7 mouse cellular contexts compared by ENCODE assay signal in the genomic region with DNA sequence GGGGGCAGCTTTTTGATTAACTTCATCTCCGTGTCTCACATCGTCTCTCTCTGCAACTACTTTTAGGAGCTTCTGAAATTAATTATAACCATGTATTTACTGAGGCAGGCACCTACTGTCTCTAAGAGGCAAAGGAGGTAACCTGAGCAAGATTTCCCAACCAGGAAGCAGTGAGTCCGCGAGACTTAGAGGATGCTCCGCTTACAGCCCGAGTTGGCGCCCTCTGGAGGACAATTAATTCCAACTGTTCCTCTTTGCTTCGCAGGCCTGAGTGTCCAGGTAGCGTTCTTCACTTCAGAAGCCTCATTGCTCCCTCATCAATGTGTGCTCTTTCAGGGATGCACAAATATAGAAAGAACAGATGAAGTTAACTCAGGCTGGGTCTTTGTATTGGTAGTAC.
A peak's percentile ranks its signal among the peaks of the same experiment; 100 is the strongest.
DNase-seq lines count a peak whose midpoint lies in the region; ATAC-seq and TF ChIP-seq lines count a peak whose summit lies in the region.

No protein-coding gene starts in this region.

- TF ChIP-seq CTCF in MEL (IDR thresholded peaks at IDR 0.05 in 2 of 3, conservative IDR thresholded peaks at IDR 0.05 in 1 of 3; ENCODE audit: control insufficient read depth in 1 of 3, insufficient read depth in 1 of 3, low read depth in 2 of 3, low read length in 3 of 3, poor library complexity in 1 of 3, severe bottlenecking in 1 of 3) = peak; percentile 18 to 45 (median 40); a peak in 5 of 6 replicates

- H3K9me3 ChIP-seq in MEL (replicated peaks; ENCODE audit: insufficient read depth, low read length) = no peaks in the 10 kb centered on the region
- no peaks in the 10 kb centered on the region for H3K9me3 ChIP-seq in embryonic facial prominence, embryonic 14.5 days (ENCODE audit: control insufficient read depth, low read length)

- no peak overlapping the region for H3K9ac ChIP-seq in MEL (ENCODE audit: control insufficient read depth, low read depth, low read length, poor library complexity, severe bottlenecking)
- H3K9ac ChIP-seq in embryonic facial prominence, embryonic 14.5 days (ENCODE audit: low read depth, low read length) = no peak overlapping the region

- peak; percentile 18 for TF ChIP-seq RAD21 in MEL (IDR thresholded peaks at IDR 0.05; ENCODE audit: low read depth, low read length)

- peak; percentile 8 for DNase-seq in MEL (ENCODE audit: low read depth, low spot score)
- peak; percentile 46 for DNase-seq in adrenal gland, postnatal 25 days
- DNase-seq in embryonic facial prominence, embryonic 14.5 days (ENCODE audit: low spot score) = peak; percentile 86
- peak; percentile 64 to 69 for DNase-seq in heart, postnatal 36 days
- peak; percentile 32 to 43 for DNase-seq in left cerebral cortex, adult 8-10 months (ENCODE audit: low spot score in 2 of 2)
- DNase-seq in splenic B cell, adult 2 months (ENCODE audit: low read depth, low spot score) = peak; percentile 77

- no peaks in the 10 kb centered on the region for H3K79me2 ChIP-seq in MEL (ENCODE audit: control insufficient read depth, insufficient read depth, low read length, poor library complexity)

- no peak for TF ChIP-seq POLR2A in MEL (IDR thresholded peaks at IDR 0.05; ENCODE audit: control insufficient read depth in 1 of 2, insufficient read depth in 1 of 2, low read depth in 1 of 2, low read length in 2 of 2, poor library complexity in 1 of 2)

- H3K4me2 ChIP-seq in embryonic facial prominence, embryonic 14.5 days (ENCODE audit: low read depth, low read length) = no peak overlapping the region

- H3K36me3 ChIP-seq in MEL (ENCODE audit: control insufficient read depth in 1 of 2, insufficient read depth in 2 of 2, low read length in 2 of 2) = no peaks in the 10 kb centered on the region
- no peaks in the 10 kb centered on the region for H3K36me3 ChIP-seq in embryonic facial prominence, embryonic 14.5 days (ENCODE audit: control insufficient read depth, insufficient read depth, low read length)
- H3K36me3 ChIP-seq in splenic B cell, adult 2 months (ENCODE audit: control insufficient read depth, insufficient read depth, low read length, poor library complexity, severe bottlenecking) = no peaks in the 10 kb centered on the region

- no peaks in the 10 kb centered on the region for H3K27me3 ChIP-seq in MEL (ENCODE audit: control insufficient read depth in 1 of 2, insufficient read depth in 2 of 2, low read length in 2 of 2)
- no peaks in the 10 kb centered on the region for H3K27me3 ChIP-seq in embryonic facial prominence, embryonic 14.5 days (replicated peaks; ENCODE audit: control insufficient read depth, insufficient read depth, low read length)
- H3K27me3 ChIP-seq in splenic B cell, adult 2 months (ENCODE audit: control insufficient read depth, insufficient read depth, low read length, poor library complexity, severe bottlenecking) = no peaks in the 10 kb centered on the region

- ATAC-seq in embryonic facial prominence, embryonic 14.5 days (ENCODE audit: low read depth) = no peak; the same call in 1 of the 2 replicates
- ATAC-seq in megakaryocyte progenitor cell, adult 5-6 weeks (replicated peaks; ENCODE audit: poor library complexity) = peak; percentile 94

- no peak for TF ChIP-seq EP300 in MEL (IDR thresholded peaks at IDR 0.05; ENCODE audit: low read depth in 1 of 2, low read length in 2 of 2)

- intact Hi-C loops in heart, postnatal 36 days (cut with DNase I) = loop anchor here (2.0 to 5.0 kb wide), 2 partner anchors 122 to 199 kb away; no protein-coding TSS in a partner anchor

- H3K4me3 ChIP-seq in MEL (ENCODE audit: control insufficient read depth in 1 of 2, insufficient read depth in 1 of 2, low read depth in 2 of 2, low read length in 2 of 2) = no peak overlapping the region
- H3K4me3 ChIP-seq in embryonic facial prominence, embryonic 14.5 days (ENCODE audit: low read depth, low read length) = no peak overlapping the region

- no peaks in the 10 kb centered on the region for H3K4me1 ChIP-seq in MEL (ENCODE audit: control insufficient read depth in 1 of 2, insufficient read depth in 2 of 2, low read length in 2 of 2)
- no peaks in the 10 kb centered on the region; the same call in 1 of the 2 replicates for H3K4me1 ChIP-seq in embryonic facial prominence, embryonic 14.5 days (ENCODE audit: control insufficient read depth, insufficient read depth, low read length)

- H3K27ac ChIP-seq in MEL (ENCODE audit: control insufficient read depth, low read depth, low read length) = no peak overlapping the region
- H3K27ac ChIP-seq in embryonic facial prominence, embryonic 14.5 days (replicated peaks; ENCODE audit: low read depth, low read length) = no peak overlapping the region

- 18% methylated on average over 9 of the region's 9 CpGs for WGBS in embryonic facial prominence, embryonic 14.5 days

TF ChIP-seq in MEL, 35 proteins besides CTCF, POLR2A, EP300 and RAD21:
- TF ChIP-seq NELFE (IDR thresholded peaks at IDR 0.05; ENCODE audit: low read depth, low read length) (no peak), ZC3H11A (IDR thresholded peaks at IDR 0.05; ENCODE audit: low read depth, low read length) (0 out of 2 replicates have a peak, but pooled peaks have one; percentile 4), NRF1 (IDR thresholded peaks at IDR 0.05; ENCODE audit: insufficient read depth, low read depth, low read length, poor library complexity, severe bottlenecking) (no peak), MAZ (IDR thresholded peaks at IDR 0.05; ENCODE audit: low read depth, low read length) (no peak), CHD2 (IDR thresholded peaks at IDR 0.05; ENCODE audit: low read length) (no peak), SMC3 (IDR thresholded peaks at IDR 0.05; ENCODE audit: low read depth, low read length) (peak; percentile 50), ELF1 (IDR thresholded peaks at IDR 0.05; ENCODE audit: low read depth, low read length) (no peak), TBP (IDR thresholded peaks at IDR 0.05; ENCODE audit: low read depth, low read length) (no peak), MAFK (IDR thresholded peaks at IDR 0.05; ENCODE audit: borderline replicate concordance, low read depth, low read length) (no peak), ZNF384 (IDR thresholded peaks at IDR 0.05; ENCODE audit: low read depth, low read length) (no peak)
TF ChIP-seq in MEL: peak in this region for 2.

Comparison
In these comparisons a context has a peak if more than half of its experiments do, and no peak if none do; other contexts are left out.
1. DNase-seq: peak in every context shown above with its lines; median percentile 86 in embryonic facial prominence, embryonic 14.5 days; 77 in splenic B cell, adult 2 months; 66 in heart, postnatal 36 days; 46 in adrenal gland, postnatal 25 days; 38 in left cerebral cortex, adult 8-10 months; 8 in MEL.